8 mouse cellular contexts compared by ENCODE assay signal in genomic region chr6:122633411-122633810, GRCm38 (mm10). TPM values are rescaled to one million over a fixed set of nuclear protein-coding genes. Genes with fewer than 3 reads are reported as not detected.
A peak's percentile ranks its signal among the peaks of the same experiment; 100 is the strongest.
DNase-seq lines count a peak whose midpoint lies in the region; ATAC-seq and TF ChIP-seq lines count a peak whose summit lies in the region.

No protein-coding gene starts in this region.

- no peak overlapping the region for H3K9ac ChIP-seq in hindbrain, embryonic 11.5 days (ENCODE audit: low read depth, low read length)
- no peak overlapping the region for H3K9ac ChIP-seq in hindbrain, embryonic 16.5 days (ENCODE audit: low read depth, low read length)
- no peak overlapping the region for H3K9ac ChIP-seq in liver, postnatal 0 days (replicated peaks)

- H3K4me1 ChIP-seq in hindbrain, embryonic 11.5 days (replicated peaks; ENCODE audit: control insufficient read depth, insufficient read depth, low read length) = no peaks in the 10 kb centered on the region
- H3K4me1 ChIP-seq in hindbrain, embryonic 16.5 days (ENCODE audit: control insufficient read depth, insufficient read depth, low read depth, low read length) = no peaks in the 10 kb centered on the region
- H3K4me1 ChIP-seq in E14TG2a.4 (replicated peaks; ENCODE audit: low read depth, low read length) = peaks cover 32% of the 10 kb centered on the region
- no peaks in the 10 kb centered on the region for H3K4me1 ChIP-seq in liver, postnatal 0 days (ENCODE audit: insufficient read depth)
- no peaks in the 10 kb centered on the region for H3K4me1 ChIP-seq in forebrain, embryonic 10.5 days
- no peaks in the 10 kb centered on the region for H3K4me1 ChIP-seq in hindbrain, embryonic 10.5 days (replicated peaks)

- peak; percentile 9 for DNase-seq in hindbrain, embryonic 11.5 days (ENCODE audit: low spot score)
- DNase-seq in embryo, embryonic 11 days = peak; percentile 36
- DNase-seq in liver, postnatal 0 days = peak; percentile 17
- no peak for DNase-seq in urinary bladder, postnatal 4 days (ENCODE audit: low spot score in 2 of 2)
- DNase-seq in forebrain, embryonic 10.5 days (ENCODE audit: extremely low spot score, low spot score) = no peak
- DNase-seq in hindbrain, embryonic 10.5 days (ENCODE audit: low spot score) = no peak

- 53% methylated on average over 9 of the region's 9 CpGs for WGBS in hindbrain, embryonic 11.5 days
- 53% methylated on average over 9 of the region's 9 CpGs for WGBS in hindbrain, embryonic 16.5 days
- 30% methylated on average over 9 of the region's 9 CpGs for WGBS in liver, postnatal 0 days (ENCODE audit: insufficient replicate concordance)
- 62% methylated on average over 9 of the region's 9 CpGs for WGBS in forebrain, embryonic 10.5 days
- WGBS in hindbrain, embryonic 10.5 days = 53% methylated on average over 9 of the region's 9 CpGs

- H3K4me2 ChIP-seq in hindbrain, embryonic 11.5 days (replicated peaks; ENCODE audit: low read depth, low read length) = no peak overlapping the region
- H3K4me2 ChIP-seq in hindbrain, embryonic 16.5 days (ENCODE audit: low read length) = no peak overlapping the region
- no peak overlapping the region for H3K4me2 ChIP-seq in liver, postnatal 0 days (ENCODE audit: low read depth, low read length)

- H3K27ac ChIP-seq in hindbrain, embryonic 11.5 days (ENCODE audit: low read depth, low read length) = no peak overlapping the region
- H3K27ac ChIP-seq in hindbrain, embryonic 16.5 days (ENCODE audit: low read depth, low read length) = no peak overlapping the region
- no peak overlapping the region for H3K27ac ChIP-seq in liver, postnatal 0 days (ENCODE audit: low read depth)
- H3K27ac ChIP-seq in forebrain, embryonic 10.5 days = no peak overlapping the region
- H3K27ac ChIP-seq in hindbrain, embryonic 10.5 days = no peak overlapping the region

- no peak for ATAC-seq in hindbrain, embryonic 11.5 days (ENCODE audit: low FRiP score)
- ATAC-seq in hindbrain, embryonic 16.5 days = no peak
- ATAC-seq in liver, postnatal 0 days = peak; percentile 51

- no peak overlapping the region for H3K4me3 ChIP-seq in hindbrain, embryonic 11.5 days (ENCODE audit: low read depth, low read length)
- H3K4me3 ChIP-seq in hindbrain, embryonic 16.5 days (ENCODE audit: low read length) = no peak overlapping the region
- H3K4me3 ChIP-seq in E14TG2a.4 (replicated peaks; ENCODE audit: low read length) = peak overlapping the region; percentile 61
- H3K4me3 ChIP-seq in liver, postnatal 0 days (ENCODE audit: low read depth, low read length) = no peak overlapping the region
- H3K4me3 ChIP-seq in forebrain, embryonic 10.5 days = no peak overlapping the region
- H3K4me3 ChIP-seq in hindbrain, embryonic 10.5 days = no peak overlapping the region

- no peaks in the 10 kb centered on the region for H3K36me3 ChIP-seq in hindbrain, embryonic 11.5 days (ENCODE audit: control insufficient read depth, insufficient read depth, low read length)
- H3K36me3 ChIP-seq in hindbrain, embryonic 16.5 days (ENCODE audit: control insufficient read depth, insufficient read depth, low read length) = no peaks in the 10 kb centered on the region
- no peaks in the 10 kb centered on the region for H3K36me3 ChIP-seq in E14TG2a.4 (ENCODE audit: insufficient read depth, low read length)
- no peaks in the 10 kb centered on the region for H3K36me3 ChIP-seq in liver, postnatal 0 days (replicated peaks; ENCODE audit: insufficient read depth, low read length)
- H3K36me3 ChIP-seq in forebrain, embryonic 10.5 days (replicated peaks) = no peaks in the 10 kb centered on the region
- no peaks in the 10 kb centered on the region for H3K36me3 ChIP-seq in hindbrain, embryonic 10.5 days

- H3K27me3 ChIP-seq in hindbrain, embryonic 11.5 days (ENCODE audit: control insufficient read depth, insufficient read depth, low read length) = no peaks in the 10 kb centered on the region
- H3K27me3 ChIP-seq in hindbrain, embryonic 16.5 days (replicated peaks; ENCODE audit: control insufficient read depth, insufficient read depth, low read length) = no peaks in the 10 kb centered on the region
- peaks cover 5% of the 10 kb centered on the region; the same call in 1 of the 2 replicates for H3K27me3 ChIP-seq in E14TG2a.4 (ENCODE audit: insufficient read depth, low read length)
- H3K27me3 ChIP-seq in liver, postnatal 0 days (ENCODE audit: insufficient read depth, low read length) = no peaks in the 10 kb centered on the region
- H3K27me3 ChIP-seq in forebrain, embryonic 10.5 days (ENCODE audit: poor library complexity, severe bottlenecking) = peaks cover 6% of the 10 kb centered on the region
- no peaks in the 10 kb centered on the region; the same call in 1 of the 2 replicates for H3K27me3 ChIP-seq in hindbrain, embryonic 10.5 days (ENCODE audit: insufficient read depth, poor library complexity, severe bottlenecking)

- H3K9me3 ChIP-seq in hindbrain, embryonic 11.5 days (ENCODE audit: control insufficient read depth, low read length) = no peaks in the 10 kb centered on the region
- no peaks in the 10 kb centered on the region for H3K9me3 ChIP-seq in hindbrain, embryonic 16.5 days (ENCODE audit: control insufficient read depth, low read length)
- H3K9me3 ChIP-seq in E14TG2a.4 (ENCODE audit: low read length) = no peaks in the 10 kb centered on the region
- H3K9me3 ChIP-seq in liver, postnatal 0 days (ENCODE audit: low read length) = no peaks in the 10 kb centered on the region
- no peaks in the 10 kb centered on the region for H3K9me3 ChIP-seq in forebrain, embryonic 10.5 days
- no peaks in the 10 kb centered on the region for H3K9me3 ChIP-seq in hindbrain, embryonic 10.5 days

- TF ChIP-seq CTCF in E14TG2a.4 (conservative IDR thresholded peaks at IDR 0.05; ENCODE audit: low read length) = peak; percentile 62
- peak; percentile 71 for TF ChIP-seq CTCF in liver, postnatal 0 days (IDR thresholded peaks at IDR 0.05; ENCODE audit: low read depth)

- no peak for TF ChIP-seq EP300 in liver, postnatal 0 days (IDR thresholded peaks at IDR 0.05; ENCODE audit: low read depth)

RNA-seq across cellular contexts. Expression of gene Dppa3, which starts 7.2 kb away (rescaled TPM):
- polyA plus RNA-seq in hindbrain, embryonic 11.5 days (2014; fragmentation: Nextera tagmentation; extraction: Ambion mirVana) = not detected in 2 replicates
- polyA plus RNA-seq in hindbrain, embryonic 16.5 days (2015; fragmentation: Nextera tagmentation; extraction: Ambion mirVana) = not detected in 2 replicates
- polyA plus RNA-seq in liver, postnatal 0 days (2015; fragmentation: Nextera tagmentation; extraction: Ambion mirVana) = 0.16 TPM in 1 of 2 replicates, not detected in the other
- not detected in 2 replicates for polyA plus RNA-seq in forebrain, embryonic 10.5 days (2016; fragmentation: Nextera tagmentation; extraction: Ambion mirVana)
- polyA plus RNA-seq in hindbrain, embryonic 10.5 days (2016; fragmentation: Nextera tagmentation; extraction: Ambion mirVana) = not detected in 2 replicates

RNA-seq across cellular contexts. Expression of gene Gdf3, which starts 23.5 kb away (rescaled TPM):
- polyA plus RNA-seq in hindbrain, embryonic 11.5 days (2014; fragmentation: Nextera tagmentation; extraction: Ambion mirVana) = 0.25 TPM in 1 of 2 replicates, not detected in the other
- 0.06 TPM in 1 of 2 replicates, not detected in the other for polyA plus RNA-seq in hindbrain, embryonic 16.5 days (2015; fragmentation: Nextera tagmentation; extraction: Ambion mirVana)
- polyA plus RNA-seq in liver, postnatal 0 days (2015; fragmentation: Nextera tagmentation; extraction: Ambion mirVana) = 0.47 and 1.0 TPM in 2 replicates
- polyA plus RNA-seq in forebrain, embryonic 10.5 days (2016; fragmentation: Nextera tagmentation; extraction: Ambion mirVana) = 0.09 TPM in 1 of 2 replicates, not detected in the other
- polyA plus RNA-seq in hindbrain, embryonic 10.5 days (2016; fragmentation: Nextera tagmentation; extraction: Ambion mirVana) = 0.24 TPM in 1 of 2 replicates, not detected in the other

RNA-seq across cellular contexts. Expression of gene Apobec1, which starts 31.2 kb away (rescaled TPM):
- 1.7 and 2.1 TPM in 2 replicates for polyA plus RNA-seq in hindbrain, embryonic 11.5 days (2014; fragmentation: Nextera tagmentation; extraction: Ambion mirVana)
- 1.3 and 2.8 TPM in 2 replicates for polyA plus RNA-seq in hindbrain, embryonic 16.5 days (2015; fragmentation: Nextera tagmentation; extraction: Ambion mirVana)
- polyA plus RNA-seq in liver, postnatal 0 days (2015; fragmentation: Nextera tagmentation; extraction: Ambion mirVana) = 11.9 and 12.3 TPM in 2 replicates
- 1.4 and 1.5 TPM in 2 replicates for polyA plus RNA-seq in forebrain, embryonic 10.5 days (2016; fragmentation: Nextera tagmentation; extraction: Ambion mirVana)
- 1.1 and 2.1 TPM in 2 replicates for polyA plus RNA-seq in hindbrain, embryonic 10.5 days (2016; fragmentation: Nextera tagmentation; extraction: Ambion mirVana)

Comparison
In these comparisons a context has a peak if more than half of its experiments do, and no peak if none do; other contexts are left out.
1. DNase-seq: peak in hindbrain, embryonic 11.5 days (single experiment), embryo, embryonic 11 days (single experiment) and liver, postnatal 0 days (single experiment); none in urinary bladder, postnatal 4 days (0 of 2), forebrain, embryonic 10.5 days (single experiment) and hindbrain, embryonic 10.5 days (single experiment).